Mouse (Mus musculus): ENCODE data around the gene Ttc28.

DNA sequence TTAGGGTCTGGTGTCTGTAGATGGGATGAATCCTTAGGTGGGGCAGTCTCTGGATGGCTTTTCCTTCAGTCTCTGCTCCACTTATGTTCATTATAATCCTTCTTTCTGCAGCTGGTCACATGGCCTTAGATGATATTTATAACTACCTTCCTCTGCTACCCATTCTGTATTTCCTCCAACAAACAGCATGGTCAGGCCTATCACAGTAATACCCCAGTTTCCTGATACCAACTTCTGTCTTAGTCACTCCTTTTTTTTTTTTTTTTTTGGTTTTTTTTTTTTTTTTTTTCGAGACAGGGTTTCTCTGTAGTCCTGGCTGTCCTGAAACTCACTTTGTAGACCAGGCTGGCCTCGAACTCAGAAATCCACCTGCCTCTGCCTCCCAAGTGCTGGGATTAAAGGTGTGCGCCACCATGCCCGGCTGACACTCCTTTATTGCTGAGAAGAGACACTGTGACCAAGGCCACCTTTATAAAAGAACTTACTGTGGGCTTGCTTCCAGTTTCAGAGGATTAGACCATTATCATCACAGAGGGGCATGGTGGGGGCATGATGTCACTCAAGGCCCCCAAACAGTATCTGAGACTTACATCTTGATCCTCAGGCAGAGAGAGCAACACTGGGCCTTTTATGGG, 30.5 kb downstream of the Ttc28 start:
- no peak for TF ChIP-seq CTCF (IDR thresholded peaks at IDR 0.05; ENCODE audit: low read depth, low read length)
- no peak for TF ChIP-seq POLR2A (IDR thresholded peaks at IDR 0.05; ENCODE audit: extremely low read depth, insufficient read depth, low read length)
